Mouse (Mus musculus): ENCODE measurements around the gene Kcne1. TPM values are rescaled to one million over a fixed set of nuclear protein-coding genes. Genes with fewer than 3 reads are reported as not detected.

The Kcne1 gene
- total and polyA plus RNA-seq, 3 experiments = 0.26 to 0.48 TPM; not detected in 1

DNA sequence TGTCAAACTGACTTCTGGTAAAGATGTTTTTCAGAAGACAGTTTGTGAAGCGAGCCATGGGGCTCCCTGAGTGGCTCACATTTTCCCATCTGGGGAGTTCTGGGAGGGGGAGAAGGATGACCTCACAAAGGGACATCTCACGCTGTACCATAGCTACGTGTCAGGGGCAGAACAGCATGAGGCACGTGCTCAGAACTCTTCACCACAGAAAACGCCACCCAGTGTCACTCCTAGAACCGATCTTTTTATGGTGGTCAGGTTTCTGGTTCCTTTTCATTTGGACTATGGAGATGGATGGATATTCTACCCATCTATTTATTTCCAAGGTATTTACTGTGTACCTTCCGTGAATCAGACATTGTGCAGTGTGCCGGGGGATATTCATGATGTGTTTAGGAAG lies 37.9 kb downstream of the Kcne1 start, which contains the start of gene Fam243:
Gene Fam243, minus strand, starts transcription at position 101 of the 400 bp plus-strand sequence.
- no peaks in the 10 kb centered on the region for H3K27me3 ChIP-seq (replicated peaks)
- no peak for TF ChIP-seq ZMIZ1 (IDR thresholded peaks at IDR 0.05; ENCODE audit: low read depth, low read length)
- no peak for TF ChIP-seq HCFC1 (IDR thresholded peaks at IDR 0.05; ENCODE audit: low read depth, low read length)
- no peak for TF ChIP-seq USF1 (IDR thresholded peaks at IDR 0.05; ENCODE audit: low read depth, low read length)
- no peak for TF ChIP-seq KAT2A (IDR thresholded peaks at IDR 0.05; ENCODE audit: insufficient replicate concordance, low read length)
- TF ChIP-seq RAD21 (IDR thresholded peaks at IDR 0.05; ENCODE audit: low read depth, low read length) = no peak
- TF ChIP-seq ZNF384 (IDR thresholded peaks at IDR 0.05; ENCODE audit: low read depth, low read length) = no peak
- TF ChIP-seq MAFK (IDR thresholded peaks at IDR 0.05; ENCODE audit: insufficient replicate concordance, low read length) = no peak
- no peak for TF ChIP-seq MXI1 (IDR thresholded peaks at IDR 0.05; ENCODE audit: low read depth, low read length)
- no peak for TF ChIP-seq PAX5 (IDR thresholded peaks at IDR 0.05; ENCODE audit: low read length)
- no peak for TF ChIP-seq TBP (conservative IDR thresholded peaks at IDR 0.05; ENCODE audit: low read depth, low read length)
- TF ChIP-seq CHD1 (IDR thresholded peaks at IDR 0.05; ENCODE audit: low read depth, low read length) = no peak
- TF ChIP-seq MEF2A (IDR thresholded peaks at IDR 0.05; ENCODE audit: borderline replicate concordance, low read depth, low read length) = no peak
- no peak for TF ChIP-seq SIN3A (IDR thresholded peaks at IDR 0.05; ENCODE audit: low read length)
- TF ChIP-seq MAZ (IDR thresholded peaks at IDR 0.05; ENCODE audit: low read depth, low read length) = no peak

DNA sequence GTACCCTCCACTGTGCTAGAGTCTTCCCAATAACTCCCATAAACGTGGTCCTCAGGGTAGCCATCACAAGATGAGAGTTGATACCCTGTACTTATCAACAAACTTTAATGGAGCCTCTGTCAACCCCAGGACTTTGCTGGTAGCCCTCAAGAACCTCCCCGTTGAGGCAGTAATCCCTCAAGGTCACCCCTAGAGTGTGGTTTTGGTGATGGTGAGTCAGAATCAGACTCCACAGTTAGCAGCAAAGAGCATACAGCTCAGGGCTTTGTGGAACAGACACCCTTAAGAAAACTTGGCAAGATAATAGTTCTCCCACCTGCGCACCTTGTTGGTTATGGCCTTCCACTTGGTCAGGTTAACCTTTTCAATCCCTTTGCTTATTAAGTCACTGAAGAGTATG lies 38.9 kb downstream of the Kcne1 start:
- peaks cover 20 to 38% of the 10 kb centered on the region in 2 experiments for H3K4me1 ChIP-seq (ENCODE audit: control insufficient read depth in 1 of 2, insufficient read depth in 2 of 2)

More for the DNA sequence above, 37.9 kb downstream of the Kcne1 start, which contains the start of gene Fam243:
- peaks cover 10% of the 10 kb centered on the region for H3K9me3 ChIP-seq (replicated peaks; ENCODE audit: low read length)
- in situ Hi-C loops (cut with MboI; ENCODE audit: low pct_ligation_motif_present, low pct_unique_long_range_greater_than_20kb, low sequenced_read_pairs) (no loop called here), dilution Hi-C loops (cut with MboI; ENCODE audit: extremely low pct_ligation_motif_present, extremely low pct_unique_long_range_greater_than_20kb, low sequenced_read_pairs) (no loop called here)
- no peak within 1 kb of the TSS for H3K9ac ChIP-seq (ENCODE audit: insufficient read depth, low read depth)
- H3K4me3 ChIP-seq (replicated peaks in 1 of 3; ENCODE audit: low read depth in 2 of 3, low read length in 2 of 3, poor library complexity in 1 of 3) = no peak within 1 kb of the TSS
- DNase-seq (ENCODE audit: extremely low read depth) = no peak
- no peak within 1 kb of the TSS for H3K4me2 ChIP-seq (ENCODE audit: insufficient read depth, low read depth, poor library complexity, severe bottlenecking)
- no peak within 1 kb of the TSS for H3K27ac ChIP-seq (ENCODE audit: insufficient read depth, low read depth)
- H3K79me2 ChIP-seq (replicated peaks; ENCODE audit: control insufficient read depth, extremely low read depth, insufficient read depth, poor library complexity, severe bottlenecking) = no peaks in the 10 kb centered on the region
- H3K4me1 ChIP-seq (ENCODE audit: control insufficient read depth in 1 of 2, insufficient read depth in 2 of 2) = peaks cover 12 to 28% of the 10 kb centered on the region in 2 experiments
- peaks cover 0 to 5% of the 10 kb centered on the region in 2 experiments for H3K36me3 ChIP-seq (replicated peaks in 1 of 2; ENCODE audit: control insufficient read depth in 1 of 2, insufficient read depth in 1 of 2, low read length in 1 of 2)

More for the DNA sequence above, 38.9 kb downstream of the Kcne1 start:
- Histone ChIP-seq H3K27ac (ENCODE audit: insufficient read depth, low read depth) (no peak overlapping the region), H3K79me2 (replicated peaks; ENCODE audit: control insufficient read depth, extremely low read depth, insufficient read depth, poor library complexity, severe bottlenecking) (no peaks in the 10 kb centered on the region), H3K4me3 (replicated peaks in 1 of 3; ENCODE audit: low read depth in 2 of 3, low read length in 2 of 3, poor library complexity in 1 of 3) (no peak overlapping the region), H3K4me2 (ENCODE audit: insufficient read depth, low read depth, poor library complexity, severe bottlenecking) (no peak overlapping the region), H3K9ac (ENCODE audit: insufficient read depth, low read depth) (no peak overlapping the region), H3K9me3 (replicated peaks; ENCODE audit: low read length) (peaks cover 10% of the 10 kb centered on the region), H3K36me3 (replicated peaks in 1 of 2; ENCODE audit: control insufficient read depth in 1 of 2, insufficient read depth in 1 of 2, low read length in 1 of 2) (peaks cover 0 to 5% of the 10 kb centered on the region in 2 experiments), H3K27me3 (replicated peaks) (no peaks in the 10 kb centered on the region)
- no peak for DNase-seq (ENCODE audit: extremely low read depth)
- dilution Hi-C loops (cut with MboI; ENCODE audit: extremely low pct_ligation_motif_present, extremely low pct_unique_long_range_greater_than_20kb, low sequenced_read_pairs) = no loop called here
- TF ChIP-seq RCOR1 (conservative IDR thresholded peaks at IDR 0.05; ENCODE audit: low read depth, low read length) (no peak), ZNF384 (IDR thresholded peaks at IDR 0.05; ENCODE audit: low read depth, low read length) (no peak)
- in situ Hi-C loops (cut with MboI; ENCODE audit: low pct_ligation_motif_present, low pct_unique_long_range_greater_than_20kb, low sequenced_read_pairs) = no loop called here
